Comparison of ENCODE assay signal across 8 mouse cellular contexts in genomic region chr12:13214345-13215278, GRCm38 (mm10). TPM values are rescaled to one million over a fixed set of nuclear protein-coding genes. Genes with fewer than 3 reads are reported as not detected.
DNase-seq lines count a peak whose midpoint lies in the region; ATAC-seq lines count a peak whose summit lies in the region.

No protein-coding gene starts in this region.

- H3K36me3 ChIP-seq in hindbrain, embryonic 12.5 days: peaks cover 25% of the 10 kb centered on the region

- H3K9ac ChIP-seq in hindbrain, embryonic 12.5 days: no peak overlapping the region

- no peaks in the 10 kb centered on the region for H3K27me3 ChIP-seq in hindbrain, embryonic 12.5 days

- H3K27ac ChIP-seq in hindbrain, embryonic 12.5 days: no peak overlapping the region

- H3K4me2 ChIP-seq in hindbrain, embryonic 12.5 days (replicated peaks): no peak overlapping the region

- DNase-seq in Muller cell, postnatal 12 days (ENCODE audit: inconsistent ontology term): peak; percentile 87
- DNase-seq in cerebellum, adult 9-10 months: peak; percentile 80
- peak; percentile 81 to 97 for DNase-seq in frontal cortex, adult 2 months (ENCODE audit: extremely low spot score in 1 of 2, low spot score in 1 of 2)
- peak; percentile 92 to 94 for DNase-seq in layer of hippocampus, postnatal 14 days (ENCODE audit: low spot score in 2 of 2)
- peak; percentile 90 for DNase-seq in lung, postnatal 10 days
- DNase-seq in retina, postnatal 1 day: peak; percentile 89
- DNase-seq in thymus, postnatal 4 days: peak; percentile 78

- H3K4me3 ChIP-seq in hindbrain, embryonic 12.5 days: no peak overlapping the region

- ATAC-seq in hindbrain, embryonic 12.5 days (ENCODE audit: low FRiP score): peak; percentile 93

- no peaks in the 10 kb centered on the region for H3K9me3 ChIP-seq in hindbrain, embryonic 12.5 days (replicated peaks)

- peaks cover 11% of the 10 kb centered on the region for H3K4me1 ChIP-seq in hindbrain, embryonic 12.5 days

- 25% methylated on average over 11 of the region's 11 CpGs for WGBS in hindbrain, embryonic 12.5 days

RNA-seq across cellular contexts. Expression of gene Ddx1, which starts 34.4 kb away (rescaled TPM):
- polyA plus RNA-seq in frontal cortex, adult 2 months (2012; rRNA removed): 63.3 and 82.9 TPM in 2 replicates
- polyA plus RNA-seq in hindbrain, embryonic 12.5 days (2016; fragmentation: Nextera tagmentation; extraction: Ambion mirVana): 142 TPM in 2 replicates
- 100 to 1,000 TPM; 130 to 131 TPM for total RNA-seq in layer of hippocampus, postnatal 14 days (2021)

RNA-seq across cellular contexts. Expression of gene Nbas, which starts 54.3 kb away (rescaled TPM):
- 22.8 and 24.0 TPM in 2 replicates for polyA plus RNA-seq in frontal cortex, adult 2 months (2012; rRNA removed)
- 18.0 and 19.1 TPM in 2 replicates for polyA plus RNA-seq in hindbrain, embryonic 12.5 days (2016; fragmentation: Nextera tagmentation; extraction: Ambion mirVana)
- total RNA-seq in layer of hippocampus, postnatal 14 days (2021): 10 to 100 TPM; 29.6 to 31.3 TPM
